ENCODE assay signal across 8 mouse cellular contexts in the genomic region with DNA sequence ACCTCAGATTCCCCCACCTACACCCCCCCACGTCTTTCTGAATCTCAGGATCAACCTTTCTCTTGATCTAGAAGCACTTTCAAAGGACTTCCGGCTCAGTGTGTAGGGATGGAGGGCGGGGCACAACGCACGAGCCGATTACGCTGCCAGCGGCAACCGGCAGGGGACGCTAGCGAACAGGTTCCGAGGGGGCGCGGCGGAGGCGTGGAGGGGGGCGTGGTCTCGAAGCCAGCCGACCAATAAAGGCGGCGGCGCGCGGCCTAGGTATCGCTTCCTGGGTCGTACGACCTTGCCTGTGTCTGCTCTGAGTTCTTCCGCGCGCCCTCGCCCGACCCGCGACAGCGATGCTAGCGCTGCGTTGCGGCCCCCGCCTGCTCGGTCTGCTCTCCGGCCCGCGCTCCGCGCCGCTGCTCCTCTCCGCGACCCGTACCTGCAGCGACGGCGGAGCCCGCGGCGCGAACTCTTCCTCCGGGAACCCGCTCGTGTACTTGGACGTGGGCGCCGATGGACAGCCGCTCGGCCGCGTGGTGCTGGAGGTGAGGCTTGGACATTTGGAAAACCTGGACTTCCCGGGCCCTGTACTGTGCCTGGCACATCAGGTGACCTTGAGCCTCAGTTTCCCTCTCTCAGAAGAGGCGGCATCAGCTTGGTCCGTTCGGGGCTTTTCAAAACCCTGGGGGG. TPM values are rescaled to one million over a fixed set of nuclear protein-coding genes. Genes with fewer than 3 reads are reported as not detected.
A peak's percentile ranks its signal among the peaks of the same experiment; 100 is the strongest.
DNase-seq lines count a peak whose midpoint lies in the region; ATAC-seq and TF ChIP-seq lines count a peak whose summit lies in the region.

Gene Ppif, plus strand, starts transcription at position 267 of the 681 bp plus-strand sequence.

- peaks cover 33% of the 10 kb centered on the region for H3K36me3 ChIP-seq in embryonic facial prominence, embryonic 13.5 days
- no peaks in the 10 kb centered on the region for H3K36me3 ChIP-seq in heart, adult 2 months (ENCODE audit: control insufficient read depth, insufficient read depth, low read length)
- peaks cover 34% of the 10 kb centered on the region for H3K36me3 ChIP-seq in limb, embryonic 13.5 days
- peaks cover 2% of the 10 kb centered on the region for H3K36me3 ChIP-seq in midbrain, embryonic 16.5 days (ENCODE audit: control insufficient read depth, insufficient read depth, low read length)

- peak; percentile 85 for TF ChIP-seq POLR2A in heart, adult 2 months (IDR thresholded peaks at IDR 0.05; ENCODE audit: insufficient read depth, low read depth, low read length)

- H3K9ac ChIP-seq in embryonic facial prominence, embryonic 13.5 days = peak within 1 kb of the TSS; percentile 88
- H3K9ac ChIP-seq in heart, adult 2 months (ENCODE audit: low read depth, low read length) = peak within 1 kb of the TSS; percentile 85
- H3K9ac ChIP-seq in limb, embryonic 13.5 days = peak within 1 kb of the TSS; percentile 86
- peak within 1 kb of the TSS; percentile 86 for H3K9ac ChIP-seq in midbrain, embryonic 16.5 days (ENCODE audit: low read depth, low read length)

- peak; percentile 93 for TF ChIP-seq CTCF in heart, adult 2 months (IDR thresholded peaks at IDR 0.05)

- no peaks in the 10 kb centered on the region for H3K79me2 ChIP-seq in heart, adult 2 months (replicated peaks; ENCODE audit: control insufficient read depth, insufficient read depth, low read length)

- intact Hi-C loops in heart, adult 2 months (cut with DNase I) = loop anchor here (2.0 to 5.0 kb wide), 2 partner anchors 33 to 107 kb away; no protein-coding TSS in a partner anchor

- H3K27me3 ChIP-seq in embryonic facial prominence, embryonic 13.5 days = no peaks in the 10 kb centered on the region
- H3K27me3 ChIP-seq in heart, adult 2 months (ENCODE audit: control insufficient read depth, insufficient read depth, low read length) = no peaks in the 10 kb centered on the region
- no peaks in the 10 kb centered on the region for H3K27me3 ChIP-seq in limb, embryonic 13.5 days
- H3K27me3 ChIP-seq in midbrain, embryonic 16.5 days (ENCODE audit: control insufficient read depth, insufficient read depth, low read depth, low read length) = no peaks in the 10 kb centered on the region

- H3K27ac ChIP-seq in embryonic facial prominence, embryonic 13.5 days = peak within 1 kb of the TSS; percentile 49
- peak within 1 kb of the TSS; percentile 89 for H3K27ac ChIP-seq in heart, adult 2 months
- peak within 1 kb of the TSS; percentile 28 for H3K27ac ChIP-seq in limb, embryonic 13.5 days
- peak within 1 kb of the TSS; percentile 63 for H3K27ac ChIP-seq in midbrain, embryonic 16.5 days (ENCODE audit: low read length)

- peak within 1 kb of the TSS; percentile 85 for H3K4me3 ChIP-seq in embryonic facial prominence, embryonic 13.5 days
- H3K4me3 ChIP-seq in heart, adult 2 months = peak within 1 kb of the TSS; percentile 64
- H3K4me3 ChIP-seq in limb, embryonic 13.5 days = peak within 1 kb of the TSS; percentile 87
- peak within 1 kb of the TSS; percentile 91 for H3K4me3 ChIP-seq in midbrain, embryonic 16.5 days (ENCODE audit: low read depth, low read length)

- peaks cover 30% of the 10 kb centered on the region for H3K4me1 ChIP-seq in embryonic facial prominence, embryonic 13.5 days
- peaks cover 11% of the 10 kb centered on the region for H3K4me1 ChIP-seq in heart, adult 2 months (ENCODE audit: control insufficient read depth, insufficient read depth, low read length)
- peaks cover 31% of the 10 kb centered on the region for H3K4me1 ChIP-seq in limb, embryonic 13.5 days
- peaks cover 18% of the 10 kb centered on the region for H3K4me1 ChIP-seq in midbrain, embryonic 16.5 days (ENCODE audit: control insufficient read depth, insufficient read depth, low read length)

- H3K9me3 ChIP-seq in embryonic facial prominence, embryonic 13.5 days = no peaks in the 10 kb centered on the region
- H3K9me3 ChIP-seq in limb, embryonic 13.5 days = no peaks in the 10 kb centered on the region
- no peaks in the 10 kb centered on the region for H3K9me3 ChIP-seq in midbrain, embryonic 16.5 days (replicated peaks; ENCODE audit: control insufficient read depth, low read length, poor library complexity, severe bottlenecking)

- under 1% methylated on average over 70 of the region's 70 CpGs for WGBS in embryonic facial prominence, embryonic 13.5 days
- under 1% methylated on average over 70 of the region's 70 CpGs for WGBS in heart, adult 2 months
- under 1% methylated on average over 70 of the region's 70 CpGs for WGBS in limb, embryonic 13.5 days
- under 1% methylated on average over 68 of the region's 70 CpGs for WGBS in midbrain, embryonic 16.5 days

- DNase-seq in 3134 (ENCODE audit: extremely low read depth, insufficient read length, low spot score) = peak; percentile 93
- DNase-seq in adrenal gland, postnatal 36 days = peak; percentile 97
- peak; percentile 95 to 99 for DNase-seq in heart, adult 2 months
- peak; percentile 92 to 94 for DNase-seq in kidney, adult 8-10 months
- DNase-seq in spleen, postnatal 10 days (ENCODE audit: low spot score in 2 of 2) = peak; percentile 98

- H3K4me2 ChIP-seq in embryonic facial prominence, embryonic 13.5 days = peak within 1 kb of the TSS; percentile 97
- peak within 1 kb of the TSS; percentile 96 for H3K4me2 ChIP-seq in limb, embryonic 13.5 days (replicated peaks)
- H3K4me2 ChIP-seq in midbrain, embryonic 16.5 days (ENCODE audit: low read length) = peak within 1 kb of the TSS; percentile 98

- TF ChIP-seq EP300 in heart, adult 2 months (IDR thresholded peaks at IDR 0.05; ENCODE audit: insufficient read depth, low read depth, low read length) = peak; percentile 71; the same call in 1 of the 2 replicates

- ATAC-seq in embryonic facial prominence, embryonic 13.5 days (ENCODE audit: insufficient number of reproducible peaks, insufficient read depth, low FRiP score, low TSS enrichment, low read depth) = peak; percentile 80
- peak; percentile 89 for ATAC-seq in limb, embryonic 13.5 days (ENCODE audit: low FRiP score, low read depth)
- ATAC-seq in midbrain, embryonic 16.5 days = peak; percentile 91

RNA-seq across cellular contexts. Expression of gene Ppif, which starts in this region (rescaled TPM):
- 10 to 100 TPM; 24.4 to 27.7 TPM for total RNA-seq in adrenal gland, postnatal 36 days (2021)
- polyA plus RNA-seq in embryonic facial prominence, embryonic 13.5 days (2015; fragmentation: Nextera tagmentation; extraction: Ambion mirVana) = 31.4 and 34.1 TPM in 2 replicates
- 100 to 1,000 TPM; 244 to 288 TPM for total RNA-seq in heart, adult 2 months (2021)
- polyA plus RNA-seq in heart, adult 2 months (2012; rRNA removed) = 487 and 529 TPM in 2 replicates
- polyA plus RNA-seq in limb, embryonic 13.5 days (2015; fragmentation: Nextera tagmentation; extraction: Ambion mirVana) = 31.8 and 34.4 TPM in 2 replicates
- polyA plus RNA-seq in midbrain, embryonic 16.5 days (2015; fragmentation: Nextera tagmentation; extraction: Ambion mirVana) = 29.6 and 40.3 TPM in 2 replicates

Comparison
In these comparisons a context has a peak if more than half of its experiments do, and no peak if none do; other contexts are left out.
1. Peak in every context shown above with its lines: DNase-seq, ATAC-seq, H3K4me3 ChIP-seq and H3K27ac ChIP-seq.
2. RNA of gene Ppif (total RNA-seq): 244 to 288 TPM in heart, adult 2 months; 24.4 to 27.7 TPM in adrenal gland, postnatal 36 days; every median in the first group is over 4 times any median in the second.
3. RNA of gene Ppif (polyA plus RNA-seq): 487 to 529 TPM in heart, adult 2 months; 29.6 to 40.3 TPM in midbrain, embryonic 16.5 days, 31.8 to 34.4 TPM in limb, embryonic 13.5 days and 31.4 to 34.1 TPM in embryonic facial prominence, embryonic 13.5 days; every median in the first group is over 10 times any median in the second.
4. H3K27ac ChIP-seq: peak in every context shown above with its lines; median percentile 89 in heart, adult 2 months; 63 in midbrain, embryonic 16.5 days; 49 in embryonic facial prominence, embryonic 13.5 days; 28 in limb, embryonic 13.5 days.